Mouse (Mus musculus) embryo, embryonic 10.5 days (tissue): ENCODE data around the gene Rbm47.

Experiments
- DNase-seq: peaks from one replicate; pipeline ENCODE4 v3.0.0-alpha.2; 2015; ENCODE audit warnings: low spot score

Rbm47 gene

GRCm38 (mm10) chr5:66086304-66086703 is 86.6 kb downstream of the Rbm47 start:
- no peak for DNase-seq

GRCm38 (mm10) chr5:66085478-66085877 is 87.4 kb downstream of the Rbm47 start:
- DNase-seq: no peak

GRCm38 (mm10) chr5:66084541-66084940 is 88.4 kb downstream of the Rbm47 start:
- DNase-seq: no peak

- DNase-seq: peak; percentile 73
Observed at GRCm38 (mm10) chr5:66083350-66083749, 89.6 kb downstream of the Rbm47 start.

- no peak for DNase-seq
Observed at GRCm38 (mm10) chr5:66082229-66082572, 90.7 kb downstream of the Rbm47 start.

GRCm38 (mm10) chr5:66081443-66082228 is 91.3 kb downstream of the Rbm47 start:
- DNase-seq: no peak

- DNase-seq: no peak
Observed at GRCm38 (mm10) chr5:66080529-66081220, 92.2 kb downstream of the Rbm47 start.

- no peak for DNase-seq
Observed at GRCm38 (mm10) chr5:66079358-66080179, 93.3 kb downstream of the Rbm47 start.

GRCm38 (mm10) chr5:66078491-66079012 is 94.4 kb downstream of the Rbm47 start:
- DNase-seq: no peak

- DNase-seq: no peak
Observed at GRCm38 (mm10) chr5:66077416-66077815, 95.5 kb downstream of the Rbm47 start.

- DNase-seq: no peak
Observed at GRCm38 (mm10) chr5:66076685-66077301, 96.1 kb downstream of the Rbm47 start.

- no peak for DNase-seq
Observed at GRCm38 (mm10) chr5:66075906-66076305, 97.0 kb downstream of the Rbm47 start.

GRCm38 (mm10) chr5:66075032-66075488 is 97.9 kb downstream of the Rbm47 start:
- DNase-seq: no peak

GRCm38 (mm10) chr5:66074235-66074634 is 98.7 kb downstream of the Rbm47 start:
- DNase-seq: no peak

GRCm38 (mm10) chr5:66073604-66074164 is 99.2 kb downstream of the Rbm47 start:
- DNase-seq: no peak

GRCm38 (mm10) chr5:66071722-66072121 is 101.2 kb downstream of the Rbm47 start:
- DNase-seq: no peak

- DNase-seq: no peak
Observed at GRCm38 (mm10) chr5:66070350-66070749, 102.6 kb downstream of the Rbm47 start.

GRCm38 (mm10) chr5:66069470-66070144 is 103.3 kb downstream of the Rbm47 start:
- DNase-seq: peak; percentile 70

GRCm38 (mm10) chr5:66069133-66069469 is 103.8 kb downstream of the Rbm47 start:
- DNase-seq: no peak

- DNase-seq: no peak
Observed at GRCm38 (mm10) chr5:66068068-66068920, 104.6 kb downstream of the Rbm47 start.
